Mouse (Mus musculus): ENCODE measurements at regions not wholly inside any gene's neighbourhood (a gene's known extent, or its start where the extent isn't known, plus 50 kb on each side); places are given as distances from the start of the nearest gene placed in this dataset.

DNA sequence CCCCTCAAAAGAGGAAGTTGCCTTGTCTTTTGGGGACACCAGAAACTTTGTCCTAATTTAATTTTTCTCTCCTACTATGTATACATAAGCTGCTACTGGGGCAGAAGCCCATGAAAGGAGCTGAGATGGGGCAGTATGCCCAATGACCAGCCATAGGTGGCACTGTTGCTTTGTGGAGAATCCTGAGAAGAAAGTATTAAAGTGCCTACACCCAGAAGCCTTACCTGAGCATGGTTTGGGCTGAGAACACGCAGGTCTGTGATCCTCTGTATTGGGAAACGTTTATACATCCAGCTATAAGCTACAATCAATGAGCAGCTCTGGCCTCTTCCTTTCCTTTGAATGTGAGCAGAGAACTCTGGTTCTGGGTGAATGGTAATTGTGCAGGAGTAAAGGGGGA lies 1088.5 kb downstream of the Jrkl start:
- no peak overlapping the region for H3K27ac ChIP-seq (ENCODE audit: control insufficient read depth, low read depth, low read length)
- no peak; the same call in 1 of the 2 replicates for TF ChIP-seq RAD21 (IDR thresholded peaks at IDR 0.05; ENCODE audit: low read depth, low read length)
- TF ChIP-seq GATA1 (IDR thresholded peaks at IDR 0.05; ENCODE audit: low read depth, low read length) = no peak
- no peak for TF ChIP-seq GABPA (IDR thresholded peaks at IDR 0.05; ENCODE audit: low read depth, low read length)
- no peak for TF ChIP-seq USF2 (IDR thresholded peaks at IDR 0.05; ENCODE audit: borderline replicate concordance in 1 of 2, insufficient read depth in 1 of 2, low read depth in 1 of 2, low read length in 2 of 2)
- TF ChIP-seq RCOR1 (IDR thresholded peaks at IDR 0.05; ENCODE audit: low read depth, low read length) = no peak
- no peak for TF ChIP-seq TAL1 (IDR thresholded peaks at IDR 0.05; ENCODE audit: low read length)
- no peak for TF ChIP-seq MYB (IDR thresholded peaks at IDR 0.05; ENCODE audit: low read depth, low read length)
- no peak for TF ChIP-seq JUND (IDR thresholded peaks at IDR 0.05; ENCODE audit: low read depth, low read length)
- no peak for TF ChIP-seq ELF1 (IDR thresholded peaks at IDR 0.05; ENCODE audit: low read depth, low read length)
- H3K27me3 ChIP-seq (ENCODE audit: control insufficient read depth in 1 of 2, insufficient read depth in 2 of 2, low read length in 2 of 2) = no peaks in the 10 kb centered on the region; a peak in 1 of 4 replicates
- no peaks in the 10 kb centered on the region for H3K4me1 ChIP-seq (ENCODE audit: control insufficient read depth in 1 of 2, insufficient read depth in 2 of 2, low read length in 2 of 2)
- no peaks in the 10 kb centered on the region for H3K9me3 ChIP-seq (replicated peaks; ENCODE audit: insufficient read depth, low read length)
- DNase-seq (ENCODE audit: low read depth, low spot score) = no peak
- H3K79me2 ChIP-seq (ENCODE audit: control insufficient read depth, insufficient read depth, low read length, poor library complexity) = no peaks in the 10 kb centered on the region
- H3K4me3 ChIP-seq (ENCODE audit: control insufficient read depth in 1 of 2, insufficient read depth in 1 of 2, low read depth in 2 of 2, low read length in 2 of 2) = no peak overlapping the region
- no peak overlapping the region for H3K9ac ChIP-seq (ENCODE audit: control insufficient read depth, low read depth, low read length, poor library complexity, severe bottlenecking)
- H3K36me3 ChIP-seq (ENCODE audit: control insufficient read depth in 1 of 2, insufficient read depth in 2 of 2, low read length in 2 of 2) = no peaks in the 10 kb centered on the region

DNA sequence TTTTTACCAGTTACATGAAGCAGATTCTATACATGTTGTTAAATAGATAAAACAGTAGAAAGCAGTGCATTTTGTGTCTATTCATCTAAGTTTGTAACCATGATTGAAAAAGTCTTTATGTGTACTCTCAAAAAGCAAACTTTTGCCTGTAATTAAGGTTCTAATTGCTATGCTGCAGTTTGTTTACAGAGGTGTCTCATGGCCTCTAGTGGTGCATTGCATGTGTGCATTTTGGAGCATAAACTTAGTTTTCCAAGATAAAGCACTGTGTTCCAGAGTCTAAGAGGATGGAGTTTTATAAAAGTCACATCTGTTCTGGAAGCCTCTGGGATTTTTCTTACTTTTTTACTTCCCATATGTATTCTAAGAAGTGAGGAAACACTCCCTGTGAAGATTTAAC lies 1132.3 kb downstream of the Jrkl start:
- DNase-seq (ENCODE audit: low read depth, low spot score) = no peak
- H3K27me3 ChIP-seq (ENCODE audit: control insufficient read depth in 1 of 2, insufficient read depth in 2 of 2, low read length in 2 of 2) = peaks cover 0 to 1% of the 10 kb centered on the region in 2 experiments; a peak in 2 of 4 replicates
- no peaks in the 10 kb centered on the region for H3K36me3 ChIP-seq (ENCODE audit: control insufficient read depth in 1 of 2, insufficient read depth in 2 of 2, low read length in 2 of 2)
- no peak overlapping the region for H3K9ac ChIP-seq (ENCODE audit: control insufficient read depth, low read depth, low read length, poor library complexity, severe bottlenecking)
- no peaks in the 10 kb centered on the region for H3K4me1 ChIP-seq (ENCODE audit: control insufficient read depth in 1 of 2, insufficient read depth in 2 of 2, low read length in 2 of 2)
- H3K27ac ChIP-seq (ENCODE audit: control insufficient read depth, low read depth, low read length) = no peak overlapping the region
- H3K4me3 ChIP-seq (ENCODE audit: control insufficient read depth in 1 of 2, insufficient read depth in 1 of 2, low read depth in 2 of 2, low read length in 2 of 2) = no peak overlapping the region
- H3K9me3 ChIP-seq (replicated peaks; ENCODE audit: insufficient read depth, low read length) = no peaks in the 10 kb centered on the region
- TF ChIP-seq ZNF384 (IDR thresholded peaks at IDR 0.05; ENCODE audit: low read depth, low read length) (no peak), CTCF (IDR thresholded peaks at IDR 0.05 in 2 of 3, conservative IDR thresholded peaks at IDR 0.05 in 1 of 3; ENCODE audit: control insufficient read depth in 1 of 3, insufficient read depth in 1 of 3, low read depth in 2 of 3, low read length in 3 of 3, poor library complexity in 1 of 3, severe bottlenecking in 1 of 3) (peak in 1 of 3 experiments; percentile 28; a peak in 1 of 6 replicates), MXI1 (IDR thresholded peaks at IDR 0.05; ENCODE audit: low read depth, low read length) (no peak), MYC (IDR thresholded peaks at IDR 0.05; ENCODE audit: low read depth, low read length) (no peak), SIN3A (IDR thresholded peaks at IDR 0.05; ENCODE audit: low read length) (no peak), USF1 (IDR thresholded peaks at IDR 0.05; ENCODE audit: low read depth, low read length) (no peak), RAD21 (IDR thresholded peaks at IDR 0.05; ENCODE audit: low read depth, low read length) (peak; percentile 45), ZMIZ1 (IDR thresholded peaks at IDR 0.05; ENCODE audit: low read depth, low read length) (no peak), NRF1 (IDR thresholded peaks at IDR 0.05; ENCODE audit: insufficient read depth, low read depth, low read length, poor library complexity, severe bottlenecking) (no peak), MAX (IDR thresholded peaks at IDR 0.05; ENCODE audit: low read length) (no peak), KAT2A (conservative IDR thresholded peaks at IDR 0.05; ENCODE audit: low read depth, low read length) (no peak), POLR2AphosphoS2 (IDR thresholded peaks at IDR 0.05; ENCODE audit: low read length) (no peak), ZC3H11A (IDR thresholded peaks at IDR 0.05; ENCODE audit: low read depth, low read length) (no peak), RCOR1 (IDR thresholded peaks at IDR 0.05; ENCODE audit: low read depth, low read length) (no peak), EP300 (IDR thresholded peaks at IDR 0.05; ENCODE audit: low read depth in 1 of 2, low read length in 2 of 2) (no peak), GATA1 (IDR thresholded peaks at IDR 0.05; ENCODE audit: low read depth, low read length) (no peak), TCF12 (IDR thresholded peaks at IDR 0.05; ENCODE audit: low read depth, low read length) (no peak), USF2 (IDR thresholded peaks at IDR 0.05; ENCODE audit: borderline replicate concordance in 1 of 2, insufficient read depth in 1 of 2, low read depth in 1 of 2, low read length in 2 of 2) (no peak), MYB (IDR thresholded peaks at IDR 0.05; ENCODE audit: low read depth, low read length) (no peak), MAFK (IDR thresholded peaks at IDR 0.05; ENCODE audit: borderline replicate concordance, low read depth, low read length) (no peak), MEF2A (IDR thresholded peaks at IDR 0.05; ENCODE audit: extremely low read depth, insufficient replicate concordance, low read depth, low read length, poor library complexity, severe bottlenecking) (no peak), SMC3 (IDR thresholded peaks at IDR 0.05; ENCODE audit: low read depth, low read length) (peak; percentile 43)
- no peaks in the 10 kb centered on the region for H3K79me2 ChIP-seq (ENCODE audit: control insufficient read depth, insufficient read depth, low read length, poor library complexity)
